Comparison of ENCODE assay signal across 9 mouse cellular contexts in the genomic region with DNA sequence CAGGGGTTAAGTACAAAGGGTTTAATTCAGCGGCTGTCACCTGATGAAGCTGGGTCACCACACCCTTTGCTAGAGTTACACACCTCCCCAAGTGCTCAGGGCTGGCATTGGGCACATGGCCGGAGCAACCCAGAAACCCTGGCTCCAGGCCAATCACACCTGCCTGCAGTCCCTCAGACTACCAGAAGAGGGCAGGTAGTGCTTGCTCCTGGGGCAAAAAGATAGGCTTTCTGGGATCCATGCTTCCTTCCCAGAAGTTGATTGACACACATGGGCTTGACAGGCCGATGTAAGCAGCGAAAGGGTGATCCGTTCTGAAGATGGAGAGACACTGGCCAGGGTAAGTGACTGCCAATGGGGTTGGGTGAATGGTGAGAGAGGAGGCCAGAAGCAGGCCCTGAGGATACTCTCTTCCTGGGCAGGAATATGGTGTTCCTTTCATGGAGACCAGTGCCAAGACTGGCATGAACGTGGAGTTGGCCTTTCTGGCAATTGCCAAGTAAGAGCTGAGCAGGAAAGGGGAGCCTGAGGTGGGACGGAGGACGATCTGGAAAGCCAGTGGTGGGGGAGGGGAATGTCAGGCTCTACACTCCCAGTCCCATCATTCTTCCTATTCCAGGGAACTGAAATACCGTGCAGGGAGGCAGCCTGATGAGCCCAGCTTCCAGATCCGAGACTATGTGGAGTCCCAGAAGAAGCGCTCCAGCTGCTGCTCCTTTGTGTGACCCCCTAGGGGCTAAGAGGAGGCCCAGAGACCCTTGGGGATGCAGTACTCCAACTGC. TPM values are rescaled to one million over a fixed set of nuclear protein-coding genes. Genes with fewer than 3 reads are reported as not detected.
A peak's percentile ranks its signal among the peaks of the same experiment; 100 is the strongest.
DNase-seq lines count a peak whose midpoint lies in the region; ATAC-seq and TF ChIP-seq lines count a peak whose summit lies in the region.
"Had no signal": no experiment of that assay in that cellular context is flagged by ENCODE, and none has a peak within 500 bp of the region (broad histone marks: within the 10 kb centered on the region; RNA-seq: fewer than 3 reads in every experiment).

No protein-coding gene starts in this region.

- no peak for DNase-seq in forebrain, postnatal 0 days
- DNase-seq in A20 (ENCODE audit: low read depth, low spot score) = peak; percentile 63
- DNase-seq in adrenal gland, postnatal 25 days = peak; percentile 84
- peak; percentile 90 to 91 for DNase-seq in kidney, postnatal 25 days
- DNase-seq in lung, postnatal 25 days (ENCODE audit: low spot score) = peak; percentile 90
- peak; percentile 37 for DNase-seq in thymus, postnatal 0 days (ENCODE audit: low spot score)

- WGBS in forebrain, postnatal 0 days = 39% methylated on average over 11 of the region's 11 CpGs
- WGBS in forebrain, embryonic 12.5 days = 48% methylated on average over 11 of the region's 11 CpGs
- WGBS in embryonic facial prominence, embryonic 13.5 days = 54% methylated on average over 11 of the region's 11 CpGs

- no peaks in the 10 kb centered on the region for H3K9me3 ChIP-seq in forebrain, postnatal 0 days (ENCODE audit: low read length)
- no peaks in the 10 kb centered on the region for H3K9me3 ChIP-seq in forebrain, embryonic 12.5 days
- H3K9me3 ChIP-seq in embryonic facial prominence, embryonic 13.5 days = no peaks in the 10 kb centered on the region
- H3K9me3 ChIP-seq: neural tube, embryonic 13.5 days had no signal

- no peak for ATAC-seq in forebrain, postnatal 0 days
- no peak for ATAC-seq in forebrain, embryonic 12.5 days (ENCODE audit: low FRiP score)
- no peak for ATAC-seq in embryonic facial prominence, embryonic 13.5 days (ENCODE audit: insufficient number of reproducible peaks, insufficient read depth, low FRiP score, low TSS enrichment, low read depth)

- H3K36me3 ChIP-seq in forebrain, postnatal 0 days (ENCODE audit: insufficient read depth) = no peaks in the 10 kb centered on the region
- no peaks in the 10 kb centered on the region for H3K36me3 ChIP-seq in forebrain, embryonic 12.5 days (replicated peaks)
- no peaks in the 10 kb centered on the region for H3K36me3 ChIP-seq in embryonic facial prominence, embryonic 13.5 days
- H3K36me3 ChIP-seq: neural tube, embryonic 13.5 days had no signal

- peak; percentile 71 for TF ChIP-seq CTCF in forebrain, postnatal 0 days (IDR thresholded peaks at IDR 0.05; ENCODE audit: low read depth)

- H3K9ac ChIP-seq in forebrain, postnatal 0 days = no peak overlapping the region
- H3K9ac ChIP-seq in forebrain, embryonic 12.5 days = no peak overlapping the region
- H3K9ac ChIP-seq in embryonic facial prominence, embryonic 13.5 days = 0 out of 2 replicates have a peak overlapping the region, but pooled peaks have one; percentile 21
- H3K9ac ChIP-seq: neural tube, embryonic 13.5 days had no signal

- H3K27me3 ChIP-seq in forebrain, postnatal 0 days (ENCODE audit: insufficient read depth, low read length) = peaks cover 13% of the 10 kb centered on the region
- peaks cover 69% of the 10 kb centered on the region for H3K27me3 ChIP-seq in forebrain, embryonic 12.5 days
- H3K27me3 ChIP-seq in embryonic facial prominence, embryonic 13.5 days = peaks cover 70% of the 10 kb centered on the region

- H3K4me3 ChIP-seq in forebrain, postnatal 0 days (ENCODE audit: low read depth, low read length) = no peak overlapping the region
- no peak overlapping the region for H3K4me3 ChIP-seq in forebrain, embryonic 12.5 days (replicated peaks)
- no peak overlapping the region for H3K4me3 ChIP-seq in embryonic facial prominence, embryonic 13.5 days
- H3K4me3 ChIP-seq: neural tube, embryonic 13.5 days had no signal

- no peak overlapping the region for H3K27ac ChIP-seq in forebrain, postnatal 0 days (ENCODE audit: low read depth, low read length)
- no peak overlapping the region for H3K27ac ChIP-seq in forebrain, embryonic 12.5 days
- no peak overlapping the region for H3K27ac ChIP-seq in embryonic facial prominence, embryonic 13.5 days
- H3K27ac ChIP-seq: neural tube, embryonic 13.5 days had no signal

- H3K4me2 ChIP-seq in forebrain, postnatal 0 days (ENCODE audit: low read depth) = no peak overlapping the region
- no peak overlapping the region for H3K4me2 ChIP-seq in forebrain, embryonic 12.5 days
- H3K4me2 ChIP-seq in embryonic facial prominence, embryonic 13.5 days = no peak overlapping the region
- H3K4me2 ChIP-seq: neural tube, embryonic 13.5 days had no signal

- H3K4me1 ChIP-seq in forebrain, postnatal 0 days (ENCODE audit: insufficient read depth) = no peaks in the 10 kb centered on the region; the same call in 1 of the 2 replicates
- peaks cover 38% of the 10 kb centered on the region for H3K4me1 ChIP-seq in forebrain, embryonic 12.5 days
- peaks cover 43% of the 10 kb centered on the region for H3K4me1 ChIP-seq in embryonic facial prominence, embryonic 13.5 days

RNA-seq across cellular contexts. Expression of a gene that starts 2.9 kb away (rescaled TPM):
- 44.2 and 48.5 TPM in 2 replicates for total RNA-seq in forebrain, postnatal 0 days (2014; rRNA removed)
- polyA plus RNA-seq in forebrain, postnatal 0 days (2015; fragmentation: Nextera tagmentation; extraction: Ambion mirVana) = 68.4 and 73.9 TPM in 2 replicates
- 31.3 and 32.2 TPM in 2 replicates for polyA plus RNA-seq in forebrain, embryonic 12.5 days (2016; fragmentation: Nextera tagmentation; extraction: Ambion mirVana)
- 17.5 and 18.1 TPM in 2 replicates for total RNA-seq in adrenal gland, postnatal 25 days (2021)
- 28.3 and 36.0 TPM in 2 replicates for polyA plus RNA-seq in embryonic facial prominence, embryonic 13.5 days (2015; fragmentation: Nextera tagmentation; extraction: Ambion mirVana)
- 255 and 279 TPM in 2 replicates for polyA plus RNA-seq in thymus, postnatal 0 days (2015; fragmentation: Nextera tagmentation; extraction: Ambion mirVana)

RNA-seq across cellular contexts. Expression of a gene that starts 26.4 kb away (rescaled TPM):
- total RNA-seq in forebrain, postnatal 0 days (2014; rRNA removed) = 0.24 TPM in 1 of 2 replicates, not detected in the other
- polyA plus RNA-seq in forebrain, postnatal 0 days (2015; fragmentation: Nextera tagmentation; extraction: Ambion mirVana) = 0.05 and 0.18 TPM in 2 replicates
- polyA plus RNA-seq in forebrain, embryonic 12.5 days (2016; fragmentation: Nextera tagmentation; extraction: Ambion mirVana) = 0.19 TPM in 1 of 2 replicates, not detected in the other
- total RNA-seq in adrenal gland, postnatal 25 days (2021) = 0.55 and 0.62 TPM in 2 replicates
- polyA plus RNA-seq in embryonic facial prominence, embryonic 13.5 days (2015; fragmentation: Nextera tagmentation; extraction: Ambion mirVana) = 0.38 and 0.56 TPM in 2 replicates
- polyA plus RNA-seq in thymus, postnatal 0 days (2015; fragmentation: Nextera tagmentation; extraction: Ambion mirVana) = 0.76 and 2.0 TPM in 2 replicates

RNA-seq across cellular contexts. Expression of a gene that starts 27.1 kb away (rescaled TPM):
- 5.4 and 7.6 TPM in 2 replicates for total RNA-seq in forebrain, postnatal 0 days (2014; rRNA removed)
- polyA plus RNA-seq in forebrain, postnatal 0 days (2015; fragmentation: Nextera tagmentation; extraction: Ambion mirVana) = 8.8 and 9.9 TPM in 2 replicates
- 7.9 and 8.4 TPM in 2 replicates for polyA plus RNA-seq in forebrain, embryonic 12.5 days (2016; fragmentation: Nextera tagmentation; extraction: Ambion mirVana)
- 19.9 and 22.3 TPM in 2 replicates for total RNA-seq in adrenal gland, postnatal 25 days (2021)
- polyA plus RNA-seq in embryonic facial prominence, embryonic 13.5 days (2015; fragmentation: Nextera tagmentation; extraction: Ambion mirVana) = 11.9 and 13.9 TPM in 2 replicates
- 8.6 and 10.8 TPM in 2 replicates for polyA plus RNA-seq in thymus, postnatal 0 days (2015; fragmentation: Nextera tagmentation; extraction: Ambion mirVana)

RNA-seq across cellular contexts. Expression of a gene that starts 27.5 kb away (rescaled TPM):
- total RNA-seq in forebrain, postnatal 0 days (2014; rRNA removed) = 19.2 and 20.3 TPM in 2 replicates
- polyA plus RNA-seq in forebrain, postnatal 0 days (2015; fragmentation: Nextera tagmentation; extraction: Ambion mirVana) = 17.7 and 18.6 TPM in 2 replicates
- 16.0 and 16.6 TPM in 2 replicates for polyA plus RNA-seq in forebrain, embryonic 12.5 days (2016; fragmentation: Nextera tagmentation; extraction: Ambion mirVana)
- 37.3 and 38.1 TPM in 2 replicates for total RNA-seq in adrenal gland, postnatal 25 days (2021)
- polyA plus RNA-seq in embryonic facial prominence, embryonic 13.5 days (2015; fragmentation: Nextera tagmentation; extraction: Ambion mirVana) = 21.2 and 23.9 TPM in 2 replicates
- 19.3 and 20.1 TPM in 2 replicates for polyA plus RNA-seq in thymus, postnatal 0 days (2015; fragmentation: Nextera tagmentation; extraction: Ambion mirVana)
